Mouse (Mus musculus) forebrain, embryonic 11.5 days (tissue): ENCODE measurements at regions not wholly inside any gene's neighbourhood (a gene's known extent, or its start where the extent isn't known, plus 50 kb on each side); places are given as distances from the start of the nearest gene placed in this dataset.

Experiments
- ATAC-seq: fragments of 200-750 bp; cut with Nextera tagmentation; replicated peaks from 2 replicates; pipeline ENCODE4 v1.8.0; 2017; ENCODE audit warnings: moderate TSS enrichment; ENCODE audit not compliant: low FRiP score
- DNase-seq: peaks from one replicate; pipeline ENCODE4 v3.0.0-alpha.2; 2017; ENCODE audit warnings: low spot score
- H3K27ac ChIP-seq: fragments of 300-500 bp; sonication (generic); 2 replicates; pipeline ENCODE4 v1.5.1; 2014; ENCODE audit warnings: low read depth, low read length
- H3K27me3 ChIP-seq: fragments of 300-500 bp; sonication (generic); 2 replicates; pipeline ENCODE4 v1.6.1; 2014; ENCODE audit warnings: mild to moderate bottlenecking, low read length, mixed read lengths; ENCODE audit not compliant: control insufficient read depth, insufficient read depth
- H3K36me3 ChIP-seq: fragments of 300-500 bp; sonication (generic); 2 replicates; pipeline ENCODE4 v1.6.1; 2014; ENCODE audit warnings: mild to moderate bottlenecking, low read length, moderate library complexity, mixed read lengths; ENCODE audit not compliant: control insufficient read depth, insufficient read depth
- H3K4me1 ChIP-seq: fragments of 300-500 bp; sonication (generic); replicated peaks from 2 replicates; pipeline ENCODE4 v1.6.1; 2014; ENCODE audit warnings: low read length, mixed read lengths; ENCODE audit not compliant: control insufficient read depth, insufficient read depth
- H3K4me2 ChIP-seq: fragments of 300-500 bp; sonication (generic); 2 replicates; pipeline ENCODE4 v1.6.1; 2014; ENCODE audit warnings: low read depth, mild to moderate bottlenecking, low read length, moderate library complexity, mixed read lengths; ENCODE audit not compliant: severe bottlenecking
- H3K4me3 ChIP-seq: fragments of 300-500 bp; sonication (generic); 2 replicates; pipeline ENCODE4 v1.5.1; 2014; ENCODE audit warnings: low read depth, low read length
- H3K9ac ChIP-seq: fragments of 300-500 bp; sonication (generic); 2 replicates; pipeline ENCODE4 v1.6.1; 2014; ENCODE audit warnings: low read length
- H3K9me3 ChIP-seq: fragments of 300-500 bp; sonication (generic); 2 replicates; pipeline ENCODE4 v1.6.1; 2016; ENCODE audit warnings: low read length, mixed read lengths; ENCODE audit not compliant: control insufficient read depth
- WGBS: fragments of 180-500 bp; shearing (Covaris S2); extraction: QIAGEN DNeasy Blood & Tissue Kit; methylation state at CpG from one replicate; pipeline ENCODE4 v1.1.7; 2014; 5-methylcytosine and 5-hydroxymethylcytosine counted together

DNA sequence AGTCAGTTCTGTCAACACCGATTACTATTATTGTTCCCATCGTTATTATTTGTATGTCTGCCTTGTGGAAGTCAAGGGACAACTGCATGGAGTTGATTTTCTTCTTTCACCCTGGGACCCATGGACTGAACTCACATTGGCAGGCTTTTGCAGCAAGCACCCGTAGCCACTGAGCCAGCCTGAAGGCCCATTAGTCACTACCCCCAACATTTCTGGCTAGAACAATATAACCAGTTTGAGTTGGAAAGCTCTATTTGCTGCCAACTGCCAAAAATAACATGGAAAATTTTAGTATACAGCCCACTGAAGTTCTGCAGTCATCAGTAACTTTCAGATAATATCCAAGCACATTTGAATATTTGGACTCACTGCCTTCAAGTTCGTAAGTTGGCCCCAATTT, 133.9 kb downstream of the Nuf2 start:
- ATAC-seq (no peak), DNase-seq (no peak)
- no peak overlapping the region for H3K4me2 ChIP-seq
- H3K9me3 ChIP-seq, result no peaks in the 10 kb centered on the region
- WGBS, result 91% methylated on average over 4 of the region's 4 CpGs
- no peak overlapping the region for H3K4me3 ChIP-seq
- no peaks in the 10 kb centered on the region for H3K36me3 ChIP-seq
- no peak overlapping the region for H3K27ac ChIP-seq
- H3K4me1 ChIP-seq, result no peaks in the 10 kb centered on the region
- H3K27me3 ChIP-seq, result no peaks in the 10 kb centered on the region
- H3K9ac ChIP-seq, result no peak overlapping the region

DNA sequence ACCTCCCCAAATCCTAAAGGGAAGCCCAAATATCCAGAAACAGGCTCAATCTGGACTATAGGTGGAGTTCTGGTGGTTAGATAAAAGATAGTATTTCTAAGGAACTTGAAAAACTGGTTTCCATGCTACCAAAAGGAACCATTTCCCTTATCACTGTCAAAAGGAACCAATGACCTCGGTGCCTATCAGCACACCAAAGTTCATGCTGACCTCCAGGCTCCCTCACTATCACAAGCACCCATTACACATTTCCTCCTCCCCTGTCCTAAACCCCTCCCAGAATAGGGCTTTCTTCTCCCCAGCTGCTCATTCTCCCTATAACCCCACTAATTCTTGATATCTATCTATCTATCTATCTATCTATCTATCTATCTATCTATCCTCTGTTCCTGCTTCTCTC, 144.2 kb downstream of the Nuf2 start:
- WGBS, result 93% methylated on average over 1 of the region's 1 CpGs
- no peak overlapping the region for H3K4me2 ChIP-seq
- no peaks in the 10 kb centered on the region for H3K9me3 ChIP-seq
- H3K27me3 ChIP-seq, result no peaks in the 10 kb centered on the region
- no peak for ATAC-seq
- H3K9ac ChIP-seq, result no peak overlapping the region
- no peak overlapping the region for H3K27ac ChIP-seq
- no peak for DNase-seq
- H3K36me3 ChIP-seq, result no peaks in the 10 kb centered on the region
- no peak overlapping the region for H3K4me3 ChIP-seq
- H3K4me1 ChIP-seq, result no peaks in the 10 kb centered on the region

DNA sequence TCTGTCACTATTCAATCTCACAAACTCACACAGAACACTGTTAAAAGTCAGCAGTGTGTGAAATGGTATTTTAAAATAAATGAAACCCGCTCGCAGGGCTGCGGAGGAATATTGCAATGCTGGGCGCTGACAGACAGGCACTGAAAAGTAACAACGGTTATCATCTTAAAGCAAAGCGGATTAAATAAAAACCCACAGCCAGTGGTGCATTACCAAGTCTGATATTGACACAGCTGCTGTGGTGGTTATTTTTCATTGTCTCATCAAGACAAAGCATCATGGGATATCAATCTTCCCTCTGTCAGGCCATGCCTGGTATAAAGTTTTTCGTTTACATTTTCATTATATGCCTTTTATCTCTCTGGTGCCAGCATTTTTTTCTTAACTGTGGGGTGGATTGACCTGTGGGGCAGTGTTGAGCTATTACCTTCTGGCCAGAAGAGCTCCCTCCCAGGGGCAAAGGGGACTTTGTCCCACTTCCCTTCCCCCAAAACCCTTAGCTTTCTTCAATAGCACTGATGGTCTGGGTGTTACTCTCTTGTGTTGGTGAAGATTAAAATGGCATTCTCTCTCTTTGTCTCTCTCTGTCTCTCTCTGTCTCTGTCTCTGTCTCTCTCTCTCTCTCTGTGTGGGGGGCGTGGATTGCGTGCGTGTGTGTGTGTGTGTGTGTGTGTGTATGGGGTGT, 145.4 kb downstream of the Nuf2 start:
- H3K9ac ChIP-seq, result no peak overlapping the region
- 85% methylated on average over 10 of the region's 10 CpGs for WGBS
- H3K27ac ChIP-seq, result no peak overlapping the region
- no peak for DNase-seq
- H3K4me3 ChIP-seq, result no peak overlapping the region
- no peak for ATAC-seq
- H3K27me3 ChIP-seq, result no peaks in the 10 kb centered on the region
- H3K4me2 ChIP-seq, result no peak overlapping the region
- H3K36me3 ChIP-seq, result no peaks in the 10 kb centered on the region
- no peaks in the 10 kb centered on the region for H3K9me3 ChIP-seq
- no peaks in the 10 kb centered on the region for H3K4me1 ChIP-seq

DNA sequence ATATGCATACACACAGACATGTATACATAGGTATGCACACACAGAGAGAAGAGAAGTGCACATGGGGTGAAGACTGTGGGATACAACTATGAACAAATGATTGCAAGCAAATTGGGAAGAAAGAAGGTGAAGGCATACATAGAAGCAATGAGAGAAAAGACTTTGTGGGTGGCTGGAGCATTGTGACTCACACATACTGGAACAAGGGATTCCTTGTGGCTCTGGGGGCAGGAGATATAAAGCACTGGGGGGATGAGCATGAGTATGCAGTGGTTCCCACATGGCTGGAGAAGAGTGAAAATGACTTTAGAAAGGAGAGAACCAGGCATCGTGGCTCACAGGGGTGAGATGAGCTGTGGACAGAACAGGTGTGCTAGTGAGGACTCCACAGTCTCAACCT, 156.6 kb downstream of the Nuf2 start:
- H3K36me3 ChIP-seq, result no peaks in the 10 kb centered on the region
- H3K27ac ChIP-seq, result no peak overlapping the region
- DNase-seq (no peak), ATAC-seq (no peak)
- H3K9me3 ChIP-seq, result no peaks in the 10 kb centered on the region
- WGBS, result 81% methylated on average over 1 of the region's 1 CpGs
- H3K4me1 ChIP-seq, result no peaks in the 10 kb centered on the region
- no peak overlapping the region for H3K4me2 ChIP-seq
- H3K4me3 ChIP-seq, result no peak overlapping the region
- H3K9ac ChIP-seq, result no peak overlapping the region
- no peaks in the 10 kb centered on the region for H3K27me3 ChIP-seq

DNA sequence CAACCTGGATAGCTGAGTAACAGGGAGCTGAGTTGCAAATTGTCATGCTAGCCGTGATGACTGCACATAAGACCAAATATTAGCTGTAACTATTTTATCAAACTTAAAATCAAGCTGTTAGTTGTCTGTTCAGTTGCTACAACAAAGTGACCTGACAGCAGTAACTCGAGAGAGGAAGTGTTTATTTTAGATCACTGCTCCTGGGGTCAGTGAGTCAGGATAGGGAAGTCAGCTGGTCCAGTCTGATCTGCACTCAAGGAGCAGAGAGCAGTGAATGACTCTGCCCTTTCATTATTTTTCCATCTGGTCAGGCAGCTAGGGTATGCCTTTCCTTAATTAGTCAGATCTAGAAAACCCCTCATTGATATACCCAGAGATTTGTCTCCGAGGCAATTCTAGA, 162.5 kb downstream of the Nuf2 start:
- WGBS, result 57% methylated on average over 3 of the region's 3 CpGs
- H3K27ac ChIP-seq, result no peak overlapping the region
- H3K9me3 ChIP-seq, result no peaks in the 10 kb centered on the region
- H3K4me3 ChIP-seq, result no peak overlapping the region
- no peaks in the 10 kb centered on the region for H3K27me3 ChIP-seq
- no peak for ATAC-seq
- no peak for DNase-seq
- H3K9ac ChIP-seq, result no peak overlapping the region
- no peaks in the 10 kb centered on the region; the same call in 1 of the 2 replicates for H3K4me1 ChIP-seq
- H3K4me2 ChIP-seq, result no peak overlapping the region
- H3K36me3 ChIP-seq, result no peaks in the 10 kb centered on the region

DNA sequence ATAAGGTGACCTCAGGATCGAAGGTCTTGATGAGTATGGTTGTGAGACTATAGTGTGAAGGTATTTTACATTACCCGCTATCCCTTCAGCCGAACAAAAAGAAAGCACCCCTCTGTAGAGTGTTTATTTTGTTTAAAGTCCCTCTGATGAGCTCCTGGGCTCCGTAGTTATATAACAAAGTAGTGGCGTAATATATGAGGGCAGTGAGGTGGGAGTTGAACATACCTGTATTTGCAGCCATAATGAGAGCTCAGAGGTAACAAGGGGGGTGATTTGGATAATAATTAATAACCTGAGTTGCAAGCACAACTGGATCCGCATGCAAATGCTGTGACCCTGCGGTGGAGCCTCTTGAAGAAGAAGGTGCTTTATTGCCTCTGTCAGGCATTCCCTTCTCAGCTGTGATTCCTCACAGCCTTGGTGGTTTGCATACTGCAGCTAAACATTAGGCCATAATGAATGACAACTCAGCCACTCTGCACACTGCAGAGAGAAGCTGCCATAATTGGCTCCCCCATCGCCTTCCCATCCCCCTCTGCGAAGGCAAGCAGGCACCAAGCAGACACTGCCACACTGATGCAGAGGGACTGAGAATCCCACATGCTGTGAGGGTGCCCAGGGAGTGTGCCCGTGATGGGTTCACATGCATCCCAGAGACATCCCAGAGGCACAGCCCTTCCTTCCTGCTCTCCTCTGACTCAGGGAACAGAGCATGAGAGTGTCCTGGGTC, 163.3 kb downstream of the Nuf2 start:
- Histone ChIP-seq H3K4me2 (no peak overlapping the region), H3K9ac (no peak overlapping the region), H3K4me3 (no peak overlapping the region), H3K27ac (no peak overlapping the region), H3K9me3 (no peaks in the 10 kb centered on the region), H3K36me3 (no peaks in the 10 kb centered on the region), H3K4me1 (no peaks in the 10 kb centered on the region; the same call in 1 of the 2 replicates), H3K27me3 (no peaks in the 10 kb centered on the region)
- DNase-seq (no peak), ATAC-seq (peak; percentile 39; the same call in 1 of the 2 replicates)
- 72% methylated on average over 10 of the region's 10 CpGs for WGBS

DNA sequence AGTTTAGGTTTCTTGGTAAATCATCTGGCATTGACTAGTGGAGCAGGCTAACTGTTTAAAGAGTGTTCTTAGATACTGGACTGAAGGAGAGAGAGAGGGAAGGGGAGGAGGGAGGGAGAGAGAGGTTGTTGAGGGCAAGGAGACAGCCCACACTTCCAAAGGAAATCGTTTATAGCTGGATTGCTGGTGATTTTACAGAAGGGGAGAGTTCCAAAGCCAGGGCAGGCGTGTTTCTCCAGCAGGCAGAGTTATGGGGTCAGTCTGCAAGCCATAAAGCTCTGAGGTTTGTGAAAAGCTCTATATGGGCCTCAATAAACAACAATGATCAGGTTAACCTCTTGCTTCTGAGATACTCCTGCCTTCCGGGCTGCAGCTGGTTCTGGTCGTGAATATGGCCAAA, 163.9 kb downstream of the Nuf2 start:
- no peak overlapping the region for H3K4me3 ChIP-seq
- WGBS, result 61% methylated on average over 4 of the region's 4 CpGs
- no peaks in the 10 kb centered on the region; the same call in 1 of the 2 replicates for H3K4me1 ChIP-seq
- no peaks in the 10 kb centered on the region for H3K27me3 ChIP-seq
- no peak for ATAC-seq
- no peak overlapping the region for H3K27ac ChIP-seq
- no peaks in the 10 kb centered on the region for H3K9me3 ChIP-seq
- no peak overlapping the region for H3K9ac ChIP-seq
- no peak overlapping the region for H3K4me2 ChIP-seq
- DNase-seq, result no peak
- H3K36me3 ChIP-seq, result no peaks in the 10 kb centered on the region

DNA sequence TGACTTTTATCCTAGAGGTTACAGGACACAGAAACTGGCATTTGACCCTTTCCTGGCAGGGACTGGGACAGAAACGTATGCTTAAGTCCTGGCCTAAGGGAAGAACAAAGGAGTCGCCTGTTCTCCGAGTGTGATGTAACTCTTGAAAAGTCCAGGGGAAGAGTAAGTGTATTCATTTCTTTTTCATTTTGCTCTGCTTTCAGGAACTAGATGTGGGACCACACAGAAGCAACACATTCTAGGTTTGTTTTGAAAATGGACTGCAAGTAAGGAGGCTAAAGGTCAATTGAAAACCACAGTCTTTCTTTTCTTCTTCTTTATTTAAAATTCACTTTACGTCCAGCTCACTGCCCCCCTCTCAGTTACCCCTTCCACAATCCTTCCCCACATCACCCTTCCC, 168.7 kb downstream of the Nuf2 start:
- H3K4me2 ChIP-seq, result no peak overlapping the region
- 51% methylated on average over 4 of the region's 4 CpGs for WGBS
- no peak overlapping the region for H3K4me3 ChIP-seq
- no peaks in the 10 kb centered on the region for H3K9me3 ChIP-seq
- no peaks in the 10 kb centered on the region for H3K27me3 ChIP-seq
- ATAC-seq (no peak), DNase-seq (no peak)
- no peak overlapping the region for H3K9ac ChIP-seq
- H3K36me3 ChIP-seq, result no peaks in the 10 kb centered on the region
- H3K4me1 ChIP-seq, result no peaks in the 10 kb centered on the region
- no peak overlapping the region for H3K27ac ChIP-seq
